Mouse (Mus musculus) ES-E14 (cell line): Measurements from ENCODE around the gene Lrrc15.

ENCODE experiments used
- CHD2 ChIP-seq: IDR thresholded peaks from 2 replicates; pipeline ENCODE4 v1.6.1; 2014; ENCODE audit warnings: mild to moderate bottlenecking, low read depth, low read length, inconsistent platforms
- HCFC1 ChIP-seq: IDR thresholded peaks from 2 replicates; pipeline ENCODE4 v1.6.1; 2012; ENCODE audit warnings: low read length, inconsistent platforms, borderline replicate concordance; ENCODE audit not compliant: insufficient read depth
- ZC3H11A ChIP-seq: IDR thresholded peaks from 2 replicates; pipeline ENCODE4 v1.6.1; 2012; ENCODE audit warnings: low read depth, mild to moderate bottlenecking, inconsistent platforms, low read length, borderline replicate concordance

- TF ChIP-seq CHD2 (no peak), HCFC1 (no peak), ZC3H11A (no peak)
Observed at GRCm38 (mm10) chr16:30304236-30304635, 21.2 kb upstream of the Lrrc15 start.
